Mouse (Mus musculus) brain, embryonic 14.5 days (tissue): ENCODE data around the gene Tent4b. TPM values are rescaled to one million over a fixed set of nuclear protein-coding genes. Genes with fewer than 3 reads are reported as not detected.
A peak's percentile ranks its signal among the peaks of the same experiment; 100 is the strongest.

Source experiments
- DNase-seq: peaks from one replicate; pipeline ENCODE4 v3.0.0-alpha.2; 2011; ENCODE audit warnings: low read depth
- CTCF ChIP-seq: fragments of 200-500 bp; IDR thresholded peaks from 2 replicates; pipeline ENCODE4 v1.5.1; 2012; ENCODE audit warnings: inconsistent platforms, mild to moderate bottlenecking, moderate library complexity, borderline replicate concordance; ENCODE audit not compliant: insufficient read depth, insufficient read length; ENCODE audit errors: extremely low read depth
- POLR2A ChIP-seq: fragments of 200-500 bp; IDR thresholded peaks from 2 replicates; pipeline ENCODE4 v1.6.1; 2012; ENCODE audit warnings: mild to moderate bottlenecking, inconsistent platforms, borderline replicate concordance; ENCODE audit not compliant: poor library complexity, insufficient read depth, insufficient read length, severe bottlenecking; ENCODE audit errors: extremely low read depth
- polyA plus RNA-seq: library from polyadenylated mRNA; depleted of rRNA; stranded (reverse); fragments of >200 nt; gene quantifications from 2 replicates; pipeline ENCODE4 v1.2.3, GENCODE M21; 2012; rRNA removed

The Tent4b gene
- polyA plus RNA-seq, 1 experiment = 36.5 TPM

GRCm38 (mm10) chr8:88293590-88294356 is 94.8 kb downstream of the Tent4b start:
- no peak for DNase-seq
- TF ChIP-seq CTCF (no peak), POLR2A (no peak)

- TF ChIP-seq POLR2A = no peak
- TF ChIP-seq CTCF = no peak
Measured at GRCm38 (mm10) chr8:88294977-88295376, 96.0 kb downstream of the Tent4b start.

GRCm38 (mm10) chr8:88297976-88298732 is 99.1 kb downstream of the Tent4b start:
- no peak for DNase-seq
- TF ChIP-seq CTCF (no peak), POLR2A (no peak)

More at GRCm38 (mm10) chr8:88294977-88295376, 96.0 kb downstream of the Tent4b start:
- no peak for DNase-seq

- no peak for TF ChIP-seq POLR2A
- no peak for TF ChIP-seq CTCF
Measured at GRCm38 (mm10) chr8:88298733-88299103, 99.7 kb downstream of the Tent4b start.

GRCm38 (mm10) chr8:88299907-88300603 is 101.0 kb downstream of the Tent4b start:
- TF ChIP-seq CTCF (no peak), POLR2A (no peak)
- no peak for DNase-seq

More at GRCm38 (mm10) chr8:88298733-88299103, 99.7 kb downstream of the Tent4b start:
- no peak for DNase-seq

- TF ChIP-seq CTCF (no peak), POLR2A (no peak)
- peak; percentile 43 for DNase-seq
Measured at GRCm38 (mm10) chr8:88301589-88302437, 102.8 kb downstream of the Tent4b start.

GRCm38 (mm10) chr8:88305814-88306213 is 106.8 kb downstream of the Tent4b start:
- no peak for DNase-seq
- no peak for TF ChIP-seq POLR2A
- TF ChIP-seq CTCF = no peak

- TF ChIP-seq POLR2A (no peak), CTCF (peak; percentile 27; the same call in 1 of the 2 replicates)
- no peak for DNase-seq
Measured at GRCm38 (mm10) chr8:88306511-88306910, 107.5 kb downstream of the Tent4b start.

GRCm38 (mm10) chr8:88307736-88308135 is 108.7 kb downstream of the Tent4b start:
- no peak for TF ChIP-seq CTCF
- no peak for TF ChIP-seq POLR2A
- DNase-seq = no peak

Other genes with a start within 250 kb of the Tent4b start
- 58.6 and 113 TPM in 2 replicates for gene Zfp423, start 239.6 kb upstream of the Tent4b start, polyA plus RNA-seq
- 52.1 and 56.7 TPM in 2 replicates for gene Cnep1r1, start 80.4 kb upstream of the Tent4b start, polyA plus RNA-seq
- gene Heatr3, start 61.4 kb upstream of the Tent4b start, polyA plus RNA-seq = 43.9 and 44.7 TPM in 2 replicates
- 2.2 and 3.7 TPM in 2 replicates for gene Adcy7, start 73.2 kb downstream of the Tent4b start, polyA plus RNA-seq
- 65.6 and 69.2 TPM in 2 replicates for gene Brd7, start 163.0 kb downstream of the Tent4b start, polyA plus RNA-seq